Mouse (Mus musculus): ENCODE measurements around the gene Napb. TPM values are rescaled to one million over a fixed set of nuclear protein-coding genes. Genes with fewer than 3 reads are reported as not detected.

Gene Napb
- polyA plus RNA-seq, 1 experiment from 2014 or later, result 13.9 TPM

GRCm38 (mm10) chr2:148743846-148744407 lies 11.7 kb upstream of the Napb start:
- Histone ChIP-seq H3K4me3 (ENCODE audit: low read depth, low read length) (no peak overlapping the region), H3K27ac (ENCODE audit: low read depth, low read length) (no peak overlapping the region), H3K36me3 (ENCODE audit: control insufficient read depth, insufficient read depth, low read length) (no peaks in the 10 kb centered on the region), H3K9ac (ENCODE audit: low read length) (no peak overlapping the region), H3K4me2 (ENCODE audit: low read depth, low read length, severe bottlenecking) (no peak overlapping the region), H3K9me3 (ENCODE audit: control insufficient read depth, low read length) (no peaks in the 10 kb centered on the region), H3K4me1 (replicated peaks; ENCODE audit: control insufficient read depth, insufficient read depth, low read length) (no peaks in the 10 kb centered on the region), H3K27me3 (ENCODE audit: control insufficient read depth, insufficient read depth, low read length) (no peaks in the 10 kb centered on the region)
- DNase-seq (ENCODE audit: low spot score) (no peak), ATAC-seq (replicated peaks; ENCODE audit: low FRiP score) (no peak)
- 88% methylated on average over 3 of the region's 3 CpGs for WGBS

DNA sequence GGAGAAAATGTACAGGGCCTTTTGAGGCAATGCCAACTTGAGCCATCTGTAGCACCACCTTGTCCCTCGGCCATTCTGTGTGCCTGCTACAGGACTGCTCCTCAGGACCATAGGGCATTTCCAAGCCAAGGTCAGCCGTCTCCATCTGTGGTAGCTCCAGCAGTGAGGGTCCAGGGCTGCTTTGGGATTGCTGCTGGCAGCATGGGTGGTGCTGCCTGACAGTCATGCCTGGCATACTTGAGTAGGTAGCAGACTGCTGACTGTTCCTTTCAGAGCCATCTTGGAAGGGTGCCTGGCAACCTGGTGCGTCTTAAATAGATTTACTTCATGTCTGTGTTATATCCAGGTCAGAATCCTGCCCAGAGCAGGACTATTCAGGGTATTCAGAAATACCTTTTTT lies 10.7 kb upstream of the Napb start:
- H3K27me3 ChIP-seq (ENCODE audit: control insufficient read depth, insufficient read depth, low read length), result no peaks in the 10 kb centered on the region
- no peak for DNase-seq (ENCODE audit: low spot score)
- no peaks in the 10 kb centered on the region for H3K36me3 ChIP-seq (ENCODE audit: control insufficient read depth, insufficient read depth, low read length)
- ATAC-seq (replicated peaks; ENCODE audit: low FRiP score), result no peak
- no peaks in the 10 kb centered on the region for H3K9me3 ChIP-seq (ENCODE audit: control insufficient read depth, low read length)
- no peaks in the 10 kb centered on the region for H3K4me1 ChIP-seq (replicated peaks; ENCODE audit: control insufficient read depth, insufficient read depth, low read length)
- H3K27ac ChIP-seq (ENCODE audit: low read depth, low read length), result no peak overlapping the region
- no peak overlapping the region for H3K4me3 ChIP-seq (ENCODE audit: low read depth, low read length)
- H3K4me2 ChIP-seq (ENCODE audit: low read depth, low read length, severe bottlenecking), result no peak overlapping the region
- 81% methylated on average over 3 of the region's 3 CpGs for WGBS
- H3K9ac ChIP-seq (ENCODE audit: low read length), result no peak overlapping the region

DNA sequence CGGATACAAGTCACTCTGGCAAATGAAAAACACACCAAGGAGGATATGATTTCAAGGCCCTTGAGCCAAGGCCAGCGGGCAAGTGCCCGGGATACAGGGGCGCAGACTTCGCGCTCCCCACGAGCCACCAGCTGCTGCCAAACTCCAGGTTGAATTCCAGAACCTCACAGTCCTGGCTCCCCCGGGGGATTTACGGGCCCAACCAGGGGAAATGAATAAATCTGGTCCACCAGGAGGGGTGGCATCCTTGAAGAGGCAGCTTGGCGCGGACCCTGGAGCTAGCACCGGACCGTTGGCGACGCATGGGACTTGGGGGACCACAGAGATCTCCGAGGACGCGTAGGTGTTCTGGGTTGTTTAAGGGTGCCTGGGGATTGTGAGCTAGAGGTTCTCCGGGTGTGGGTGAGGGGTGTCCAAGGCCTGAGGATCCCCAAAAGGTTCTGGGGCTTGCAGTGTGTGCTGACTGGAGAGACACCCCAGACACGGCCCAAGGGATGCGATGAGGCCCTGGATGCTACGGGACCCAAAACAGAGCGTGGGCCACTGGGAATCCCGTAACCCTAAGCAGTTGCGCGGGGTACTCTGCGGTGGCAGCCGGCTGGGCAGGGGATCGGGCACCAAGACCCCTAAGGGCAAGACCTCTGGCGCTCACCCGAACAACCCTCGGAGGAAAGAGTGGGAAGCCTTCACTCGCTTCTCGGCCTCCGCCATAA lies 497 bp downstream of the Napb start:
- DNase-seq (ENCODE audit: low spot score), result peak; percentile 59
- Histone ChIP-seq H3K9ac (ENCODE audit: low read length) (peak overlapping the region; percentile 83), H3K9me3 (ENCODE audit: control insufficient read depth, low read length) (no peaks in the 10 kb centered on the region; the same call in 1 of the 2 replicates), H3K27me3 (ENCODE audit: control insufficient read depth, insufficient read depth, low read length) (no peaks in the 10 kb centered on the region), H3K27ac (ENCODE audit: low read depth, low read length) (no peak overlapping the region), H3K36me3 (ENCODE audit: control insufficient read depth, insufficient read depth, low read length) (no peaks in the 10 kb centered on the region), H3K4me3 (ENCODE audit: low read depth, low read length) (peak overlapping the region; percentile 71), H3K4me1 (replicated peaks; ENCODE audit: control insufficient read depth, insufficient read depth, low read length) (peaks cover 5% of the 10 kb centered on the region; the same call in 1 of the 2 replicates), H3K4me2 (ENCODE audit: low read depth, low read length, severe bottlenecking) (peak overlapping the region; percentile 80)
- no peak; the same call in 1 of the 2 replicates for ATAC-seq (replicated peaks; ENCODE audit: low FRiP score)
- 1% methylated on average over 32 of the region's 35 CpGs for WGBS

DNA sequence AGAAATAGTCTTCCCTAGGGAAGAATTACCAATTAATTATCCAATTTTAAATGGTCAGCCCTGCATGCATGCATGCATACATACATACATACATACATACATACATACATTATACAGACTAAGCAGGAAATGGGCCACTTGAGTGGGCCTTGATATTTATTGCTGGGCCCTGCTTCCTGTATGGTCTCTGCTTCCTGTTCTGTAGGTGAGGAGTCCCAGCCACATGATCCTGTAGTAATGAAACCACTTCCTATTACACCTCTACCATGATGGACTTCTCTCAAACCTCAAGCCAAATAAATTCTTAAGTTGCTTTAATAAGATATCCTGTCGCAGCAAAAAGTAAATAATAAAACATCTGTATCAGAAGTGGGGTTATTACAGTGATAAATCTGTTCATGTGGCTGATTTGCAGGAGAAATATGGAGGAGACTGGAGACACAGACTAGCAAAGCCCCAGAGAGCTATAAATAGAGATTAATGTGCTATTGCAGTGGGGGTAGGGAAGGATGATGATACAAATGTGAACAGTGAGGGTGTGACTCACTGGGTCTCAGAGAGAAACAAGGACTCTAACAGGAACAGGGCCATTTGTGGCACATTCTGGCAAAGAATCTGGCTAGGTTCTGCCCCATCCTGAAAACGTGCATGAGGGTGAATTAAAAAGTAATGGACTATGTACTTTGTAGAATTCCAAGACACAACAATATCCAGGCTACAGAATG lies 12.8 kb downstream of the Napb start:
- no peak overlapping the region for H3K4me3 ChIP-seq (ENCODE audit: low read depth, low read length)
- H3K27ac ChIP-seq (ENCODE audit: low read depth, low read length), result no peak overlapping the region
- DNase-seq (ENCODE audit: low spot score) (no peak), ATAC-seq (replicated peaks; ENCODE audit: low FRiP score) (no peak)
- no peak overlapping the region for H3K9ac ChIP-seq (ENCODE audit: low read length)
- H3K4me1 ChIP-seq (replicated peaks; ENCODE audit: control insufficient read depth, insufficient read depth, low read length), result no peaks in the 10 kb centered on the region
- no peaks in the 10 kb centered on the region for H3K36me3 ChIP-seq (ENCODE audit: control insufficient read depth, insufficient read depth, low read length)
- H3K27me3 ChIP-seq (ENCODE audit: control insufficient read depth, insufficient read depth, low read length), result no peaks in the 10 kb centered on the region
- 78% methylated on average over 2 of the region's 2 CpGs for WGBS
- H3K9me3 ChIP-seq (ENCODE audit: control insufficient read depth, low read length), result no peaks in the 10 kb centered on the region
- no peak overlapping the region for H3K4me2 ChIP-seq (ENCODE audit: low read depth, low read length, severe bottlenecking)

GRCm38 (mm10) chr2:148717072-148717471 lies 15.2 kb downstream of the Napb start:
- H3K36me3 ChIP-seq (ENCODE audit: control insufficient read depth, insufficient read depth, low read length), result no peaks in the 10 kb centered on the region
- H3K27me3 ChIP-seq (ENCODE audit: control insufficient read depth, insufficient read depth, low read length), result no peaks in the 10 kb centered on the region
- no peak overlapping the region for H3K9ac ChIP-seq (ENCODE audit: low read length)
- no peaks in the 10 kb centered on the region for H3K4me1 ChIP-seq (replicated peaks; ENCODE audit: control insufficient read depth, insufficient read depth, low read length)
- H3K4me2 ChIP-seq (ENCODE audit: low read depth, low read length, severe bottlenecking), result no peak overlapping the region
- DNase-seq (ENCODE audit: low spot score) (no peak), ATAC-seq (replicated peaks; ENCODE audit: low FRiP score) (no peak)
- no peak overlapping the region for H3K4me3 ChIP-seq (ENCODE audit: low read depth, low read length)
- no peak overlapping the region for H3K27ac ChIP-seq (ENCODE audit: low read depth, low read length)
- 53% methylated on average over 2 of the region's 2 CpGs for WGBS
- no peaks in the 10 kb centered on the region for H3K9me3 ChIP-seq (ENCODE audit: control insufficient read depth, low read length)

GRCm38 (mm10) chr2:148712326-148712725 lies 19.9 kb downstream of the Napb start:
- no peaks in the 10 kb centered on the region for H3K36me3 ChIP-seq (ENCODE audit: control insufficient read depth, insufficient read depth, low read length)
- no peaks in the 10 kb centered on the region for H3K4me1 ChIP-seq (replicated peaks; ENCODE audit: control insufficient read depth, insufficient read depth, low read length)
- no peak overlapping the region for H3K4me3 ChIP-seq (ENCODE audit: low read depth, low read length)
- no peaks in the 10 kb centered on the region for H3K27me3 ChIP-seq (ENCODE audit: control insufficient read depth, insufficient read depth, low read length)
- H3K27ac ChIP-seq (ENCODE audit: low read depth, low read length), result no peak overlapping the region
- no peak for DNase-seq (ENCODE audit: low spot score)
- no peaks in the 10 kb centered on the region for H3K9me3 ChIP-seq (ENCODE audit: control insufficient read depth, low read length)
- WGBS, result 86% methylated on average over 3 of the region's 3 CpGs
- H3K4me2 ChIP-seq (ENCODE audit: low read depth, low read length, severe bottlenecking), result no peak overlapping the region
- no peak for ATAC-seq (replicated peaks; ENCODE audit: low FRiP score)
- no peak overlapping the region for H3K9ac ChIP-seq (ENCODE audit: low read length)

- DNase-seq (ENCODE audit: low spot score), result no peak
- H3K27me3 ChIP-seq (ENCODE audit: control insufficient read depth, insufficient read depth, low read length), result no peaks in the 10 kb centered on the region
- no peak overlapping the region for H3K4me2 ChIP-seq (ENCODE audit: low read depth, low read length, severe bottlenecking)
- H3K9me3 ChIP-seq (ENCODE audit: control insufficient read depth, low read length), result no peaks in the 10 kb centered on the region
- H3K27ac ChIP-seq (ENCODE audit: low read depth, low read length), result no peak overlapping the region
- ATAC-seq (replicated peaks; ENCODE audit: low FRiP score), result peak; percentile 54; the same call in 1 of the 2 replicates
- no peaks in the 10 kb centered on the region; the same call in 1 of the 2 replicates for H3K36me3 ChIP-seq (ENCODE audit: control insufficient read depth, insufficient read depth, low read length)
- 44% methylated on average over 6 of the region's 6 CpGs for WGBS
- no peak overlapping the region for H3K4me3 ChIP-seq (ENCODE audit: low read depth, low read length)
- no peaks in the 10 kb centered on the region for H3K4me1 ChIP-seq (replicated peaks; ENCODE audit: control insufficient read depth, insufficient read depth, low read length)
- H3K9ac ChIP-seq (ENCODE audit: low read length), result no peak overlapping the region
Measured at GRCm38 (mm10) chr2:148707202-148707530, 25.1 kb downstream of the Napb start.

DNA sequence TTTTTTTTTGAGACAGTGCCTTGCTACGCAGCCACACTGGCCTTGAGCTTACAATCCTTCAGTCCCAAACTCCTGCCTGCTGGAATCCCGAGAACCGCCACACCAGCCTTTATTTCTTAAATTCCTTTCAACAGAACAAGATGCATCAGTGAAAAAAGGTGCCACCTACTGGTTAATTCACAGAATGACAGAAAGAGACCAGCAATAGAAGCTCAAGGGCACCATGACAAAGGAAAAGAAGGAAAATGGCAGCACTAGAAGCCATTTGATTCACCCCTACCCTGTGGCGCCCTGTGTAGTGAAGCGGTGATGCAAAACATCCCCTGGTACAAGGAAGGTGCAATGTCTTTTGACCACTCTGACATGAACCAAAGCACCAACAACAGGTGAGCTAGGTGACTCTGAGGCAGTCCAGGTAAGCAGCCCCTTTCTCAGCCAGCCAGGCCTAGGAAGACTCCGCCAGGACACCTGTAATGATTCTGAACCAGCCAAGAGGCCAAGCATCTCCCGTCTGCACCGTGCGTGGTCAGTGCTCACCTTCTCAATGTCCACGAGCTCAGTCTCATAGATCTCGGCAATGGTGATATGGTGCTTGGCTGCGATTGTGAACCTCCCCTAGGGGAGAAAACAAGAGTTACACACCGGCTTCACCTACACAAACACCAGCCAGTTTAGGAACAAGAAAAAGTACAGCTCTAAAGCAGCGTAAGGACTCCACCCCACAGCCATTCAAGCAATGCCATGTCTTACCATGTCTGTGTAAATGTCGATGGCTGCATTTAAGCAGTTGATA lies 25.7 kb downstream of the Napb start:
- DNase-seq (ENCODE audit: low spot score) (no peak), ATAC-seq (replicated peaks; ENCODE audit: low FRiP score) (peak; percentile 55; the same call in 1 of the 2 replicates)
- Histone ChIP-seq H3K4me3 (ENCODE audit: low read depth, low read length) (no peak overlapping the region), H3K27ac (ENCODE audit: low read depth, low read length) (no peak overlapping the region), H3K9ac (ENCODE audit: low read length) (no peak overlapping the region), H3K4me2 (ENCODE audit: low read depth, low read length, severe bottlenecking) (no peak overlapping the region), H3K4me1 (replicated peaks; ENCODE audit: control insufficient read depth, insufficient read depth, low read length) (no peaks in the 10 kb centered on the region), H3K36me3 (ENCODE audit: control insufficient read depth, insufficient read depth, low read length) (no peaks in the 10 kb centered on the region; the same call in 1 of the 2 replicates), H3K9me3 (ENCODE audit: control insufficient read depth, low read length) (no peaks in the 10 kb centered on the region), H3K27me3 (ENCODE audit: control insufficient read depth, insufficient read depth, low read length) (no peaks in the 10 kb centered on the region)
- WGBS, result 76% methylated on average over 15 of the region's 15 CpGs
